Mouse (Mus musculus): ENCODE results near the gene Ptdss2.

Ptdss2 gene

GRCm38 (mm10) chr7:141206182-141206937, 84.2 kb downstream of the Ptdss2 start:
- in situ Hi-C loops (cut with MboI; ENCODE audit: low sequenced_read_pairs) = no loop called here
